21 mouse cellular contexts compared by ENCODE assay signal in the genomic region with DNA sequence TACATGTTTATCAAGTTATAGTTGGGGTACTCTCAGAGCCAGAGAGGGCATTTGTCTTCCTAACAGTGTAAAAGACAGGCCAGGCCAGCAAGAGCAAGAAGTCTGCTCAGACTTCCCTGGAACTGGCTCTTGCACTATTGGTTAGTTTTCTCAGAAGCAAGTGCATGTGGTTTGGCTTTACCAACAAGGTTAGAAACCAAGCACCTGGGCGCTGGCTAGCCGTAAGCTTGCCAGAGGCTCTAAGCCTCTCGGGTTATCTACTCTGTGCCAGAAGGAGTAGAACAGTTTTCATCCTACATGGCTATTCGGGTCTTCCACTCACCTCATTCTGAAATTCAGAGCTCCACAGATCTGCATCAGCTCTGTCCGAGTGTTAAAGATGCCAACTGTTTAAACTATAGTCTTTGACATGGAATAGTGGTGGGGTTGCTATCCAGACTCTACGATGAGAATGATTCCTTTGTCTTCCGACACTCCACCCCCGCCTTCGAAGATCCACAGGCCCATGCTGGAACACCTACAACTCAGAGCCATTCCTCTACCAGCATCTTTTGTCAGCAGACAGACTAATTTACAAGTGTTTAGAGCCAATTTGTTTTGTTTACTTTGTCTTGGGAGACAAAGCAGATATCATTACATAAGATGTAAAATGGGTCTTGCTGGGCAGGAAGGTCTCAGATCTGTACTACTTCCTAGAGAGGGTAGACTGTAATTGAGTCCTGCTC.
"Had no signal": no experiment of that assay in that cellular context is flagged by ENCODE, and none has a peak within 500 bp of the region (broad histone marks: within the 10 kb centered on the region; RNA-seq: fewer than 3 reads in every experiment).

No protein-coding gene starts in this region.

- H3K4me3 ChIP-seq: heart, embryonic 13.5 days; heart, embryonic 15.5 days; hindbrain, embryonic 13.5 days; hindbrain, embryonic 15.5 days; layer of hippocampus, adult 2 months; limb, embryonic 13.5 days; limb, embryonic 15.5 days; liver, embryonic 12.5 days had no signal

- H3K36me3 ChIP-seq: heart, embryonic 13.5 days; heart, embryonic 15.5 days; hindbrain, embryonic 13.5 days; hindbrain, embryonic 15.5 days; limb, embryonic 13.5 days; limb, embryonic 15.5 days; liver, embryonic 12.5 days had no signal

- H3K27me3 ChIP-seq: heart, embryonic 13.5 days; heart, embryonic 15.5 days; hindbrain, embryonic 13.5 days; hindbrain, embryonic 15.5 days; limb, embryonic 13.5 days; limb, embryonic 15.5 days; liver, embryonic 12.5 days had no signal

- H3K4me1 ChIP-seq: heart, embryonic 13.5 days; heart, embryonic 15.5 days; hindbrain, embryonic 13.5 days; hindbrain, embryonic 15.5 days; liver, embryonic 12.5 days had no signal

- H3K27ac ChIP-seq: heart, embryonic 13.5 days; heart, embryonic 15.5 days; hindbrain, embryonic 13.5 days; hindbrain, embryonic 15.5 days; hindbrain, postnatal 0 days; layer of hippocampus, adult 2 months; limb, embryonic 13.5 days; limb, embryonic 15.5 days; liver, embryonic 12.5 days; liver, embryonic 14.5 days had no signal

- DNase-seq: heart, adult 18-20 months; heart, postnatal 14 days; heart, postnatal 36 days; kidney, adult 11 months; kidney, adult 2 months; kidney, adult 9 months; kidney, postnatal 10 days; kidney, postnatal 25 days; kidney, postnatal 4 days; layer of hippocampus, postnatal 36 days; left cerebral cortex, postnatal 4 days had no signal

- H3K9me3 ChIP-seq: heart, embryonic 15.5 days; hindbrain, embryonic 13.5 days; hindbrain, embryonic 15.5 days; limb, embryonic 15.5 days; liver, embryonic 12.5 days had no signal
